Mouse (Mus musculus): ENCODE results near the gene Mprip. TPM values are rescaled to one million over a fixed set of nuclear protein-coding genes. Genes with fewer than 3 reads are reported as not detected.

Mprip gene
- polyA plus RNA-seq, 1 experiment from 2014 or later = 63.4 TPM

- WGBS = 95% methylated on average over 12 of the region's 12 CpGs
- peaks cover 67% of the 10 kb centered on the region for H3K36me3 ChIP-seq (ENCODE audit: control insufficient read depth, insufficient read depth, low read length)
- H3K27ac ChIP-seq (ENCODE audit: low read depth, low read length) = no peak overlapping the region
- no peak overlapping the region for H3K4me2 ChIP-seq (ENCODE audit: low read length)
- no peak for ATAC-seq
- H3K9ac ChIP-seq (ENCODE audit: low read length) = no peak overlapping the region
- H3K27me3 ChIP-seq (replicated peaks; ENCODE audit: control insufficient read depth, insufficient read depth, low read length) = no peaks in the 10 kb centered on the region
- H3K4me1 ChIP-seq (ENCODE audit: control insufficient read depth, insufficient read depth, low read length) = no peaks in the 10 kb centered on the region
- H3K9me3 ChIP-seq (replicated peaks; ENCODE audit: control insufficient read depth, low read length) = no peaks in the 10 kb centered on the region
- DNase-seq (ENCODE audit: low spot score) = no peak
- no peak overlapping the region for H3K4me3 ChIP-seq (ENCODE audit: low read depth, low read length)
Observed at GRCm38 (mm10) chr11:59737250-59737649, 76.1 kb downstream of the Mprip start.

GRCm38 (mm10) chr11:59739996-59740395 is 78.9 kb downstream of the Mprip start:
- no peaks in the 10 kb centered on the region for H3K27me3 ChIP-seq (replicated peaks; ENCODE audit: control insufficient read depth, insufficient read depth, low read length)
- H3K27ac ChIP-seq (ENCODE audit: low read depth, low read length) = no peak overlapping the region
- H3K36me3 ChIP-seq (ENCODE audit: control insufficient read depth, insufficient read depth, low read length) = peaks cover 89% of the 10 kb centered on the region
- no peak overlapping the region for H3K9ac ChIP-seq (ENCODE audit: low read length)
- no peak overlapping the region for H3K4me2 ChIP-seq (ENCODE audit: low read length)
- DNase-seq (ENCODE audit: low spot score) (no peak), ATAC-seq (no peak)
- WGBS = 91% methylated on average over 2 of the region's 2 CpGs
- H3K9me3 ChIP-seq (replicated peaks; ENCODE audit: control insufficient read depth, low read length) = no peaks in the 10 kb centered on the region
- no peaks in the 10 kb centered on the region for H3K4me1 ChIP-seq (ENCODE audit: control insufficient read depth, insufficient read depth, low read length)
- no peak overlapping the region for H3K4me3 ChIP-seq (ENCODE audit: low read depth, low read length)

- 95% methylated on average over 5 of the region's 5 CpGs for WGBS
- no peak overlapping the region for H3K4me3 ChIP-seq (ENCODE audit: low read depth, low read length)
- no peak overlapping the region for H3K27ac ChIP-seq (ENCODE audit: low read depth, low read length)
- H3K4me1 ChIP-seq (ENCODE audit: control insufficient read depth, insufficient read depth, low read length) = no peaks in the 10 kb centered on the region
- no peak overlapping the region for H3K4me2 ChIP-seq (ENCODE audit: low read length)
- no peak overlapping the region for H3K9ac ChIP-seq (ENCODE audit: low read length)
- no peak for ATAC-seq
- H3K36me3 ChIP-seq (ENCODE audit: control insufficient read depth, insufficient read depth, low read length) = peaks cover 79% of the 10 kb centered on the region
- DNase-seq (ENCODE audit: low spot score) = no peak
- H3K27me3 ChIP-seq (replicated peaks; ENCODE audit: control insufficient read depth, insufficient read depth, low read length) = no peaks in the 10 kb centered on the region
- H3K9me3 ChIP-seq (replicated peaks; ENCODE audit: control insufficient read depth, low read length) = no peaks in the 10 kb centered on the region
Observed at GRCm38 (mm10) chr11:59741915-59742314, 80.8 kb downstream of the Mprip start.

- H3K9ac ChIP-seq (ENCODE audit: low read length) = no peak overlapping the region
- no peak overlapping the region for H3K27ac ChIP-seq (ENCODE audit: low read depth, low read length)
- no peaks in the 10 kb centered on the region for H3K27me3 ChIP-seq (replicated peaks; ENCODE audit: control insufficient read depth, insufficient read depth, low read length)
- no peak for ATAC-seq
- no peak overlapping the region for H3K4me3 ChIP-seq (ENCODE audit: low read depth, low read length)
- no peaks in the 10 kb centered on the region for H3K9me3 ChIP-seq (replicated peaks; ENCODE audit: control insufficient read depth, low read length)
- WGBS = 87% methylated on average over 2 of the region's 2 CpGs
- peaks cover 70% of the 10 kb centered on the region for H3K36me3 ChIP-seq (ENCODE audit: control insufficient read depth, insufficient read depth, low read length)
- no peaks in the 10 kb centered on the region for H3K4me1 ChIP-seq (ENCODE audit: control insufficient read depth, insufficient read depth, low read length)
- H3K4me2 ChIP-seq (ENCODE audit: low read length) = no peak overlapping the region
- DNase-seq (ENCODE audit: low spot score) = no peak
Observed at GRCm38 (mm10) chr11:59743307-59743706, 82.2 kb downstream of the Mprip start.

- Histone ChIP-seq H3K9me3 (replicated peaks; ENCODE audit: control insufficient read depth, low read length) (no peaks in the 10 kb centered on the region), H3K4me1 (ENCODE audit: control insufficient read depth, insufficient read depth, low read length) (no peaks in the 10 kb centered on the region), H3K27ac (ENCODE audit: low read depth, low read length) (no peak overlapping the region), H3K9ac (ENCODE audit: low read length) (no peak overlapping the region), H3K4me3 (ENCODE audit: low read depth, low read length) (no peak overlapping the region), H3K36me3 (ENCODE audit: control insufficient read depth, insufficient read depth, low read length) (peaks cover 70% of the 10 kb centered on the region), H3K4me2 (ENCODE audit: low read length) (no peak overlapping the region), H3K27me3 (replicated peaks; ENCODE audit: control insufficient read depth, insufficient read depth, low read length) (no peaks in the 10 kb centered on the region)
- DNase-seq (ENCODE audit: low spot score) (no peak), ATAC-seq (no peak)
- 100% methylated on average over 1 of the region's 1 CpGs for WGBS
Observed at GRCm38 (mm10) chr11:59743712-59744111, 82.6 kb downstream of the Mprip start.

- Histone ChIP-seq H3K4me3 (ENCODE audit: low read depth, low read length) (no peak overlapping the region), H3K27me3 (replicated peaks; ENCODE audit: control insufficient read depth, insufficient read depth, low read length) (no peaks in the 10 kb centered on the region), H3K36me3 (ENCODE audit: control insufficient read depth, insufficient read depth, low read length) (peaks cover 69% of the 10 kb centered on the region), H3K9ac (ENCODE audit: low read length) (no peak overlapping the region), H3K4me2 (ENCODE audit: low read length) (no peak overlapping the region), H3K4me1 (ENCODE audit: control insufficient read depth, insufficient read depth, low read length) (no peaks in the 10 kb centered on the region), H3K27ac (ENCODE audit: low read depth, low read length) (no peak overlapping the region), H3K9me3 (replicated peaks; ENCODE audit: control insufficient read depth, low read length) (no peaks in the 10 kb centered on the region)
- WGBS = 93% methylated on average over 4 of the region's 4 CpGs
- no peak for DNase-seq (ENCODE audit: low spot score)
- no peak for ATAC-seq
Observed at GRCm38 (mm10) chr11:59744374-59744773, 83.3 kb downstream of the Mprip start.

- no peak for ATAC-seq
- H3K4me1 ChIP-seq (ENCODE audit: control insufficient read depth, insufficient read depth, low read length) = no peaks in the 10 kb centered on the region
- peaks cover 73% of the 10 kb centered on the region for H3K36me3 ChIP-seq (ENCODE audit: control insufficient read depth, insufficient read depth, low read length)
- no peak overlapping the region for H3K4me3 ChIP-seq (ENCODE audit: low read depth, low read length)
- no peak for DNase-seq (ENCODE audit: low spot score)
- WGBS = 93% methylated on average over 5 of the region's 5 CpGs
- H3K9me3 ChIP-seq (replicated peaks; ENCODE audit: control insufficient read depth, low read length) = no peaks in the 10 kb centered on the region
- no peak overlapping the region for H3K4me2 ChIP-seq (ENCODE audit: low read length)
- H3K27ac ChIP-seq (ENCODE audit: low read depth, low read length) = no peak overlapping the region
- no peaks in the 10 kb centered on the region for H3K27me3 ChIP-seq (replicated peaks; ENCODE audit: control insufficient read depth, insufficient read depth, low read length)
- no peak overlapping the region for H3K9ac ChIP-seq (ENCODE audit: low read length)
Observed at GRCm38 (mm10) chr11:59745851-59746250, 84.7 kb downstream of the Mprip start.

- peak; percentile 64 for DNase-seq (ENCODE audit: low spot score)
- Histone ChIP-seq H3K4me2 (ENCODE audit: low read length) (no peak overlapping the region), H3K27me3 (replicated peaks; ENCODE audit: control insufficient read depth, insufficient read depth, low read length) (no peaks in the 10 kb centered on the region), H3K9me3 (replicated peaks; ENCODE audit: control insufficient read depth, low read length) (no peaks in the 10 kb centered on the region), H3K9ac (ENCODE audit: low read length) (no peak overlapping the region), H3K4me3 (ENCODE audit: low read depth, low read length) (no peak overlapping the region), H3K27ac (ENCODE audit: low read depth, low read length) (no peak overlapping the region), H3K36me3 (ENCODE audit: control insufficient read depth, insufficient read depth, low read length) (peaks cover 72% of the 10 kb centered on the region), H3K4me1 (ENCODE audit: control insufficient read depth, insufficient read depth, low read length) (no peaks in the 10 kb centered on the region)
- WGBS = 73% methylated on average over 2 of the region's 2 CpGs
- ATAC-seq = no peak
Observed at GRCm38 (mm10) chr11:59746614-59747013, 85.5 kb downstream of the Mprip start.

GRCm38 (mm10) chr11:59749050-59749449 is 87.9 kb downstream of the Mprip start:
- no peak for ATAC-seq
- H3K27ac ChIP-seq (ENCODE audit: low read depth, low read length) = no peak overlapping the region
- WGBS = 93% methylated on average over 3 of the region's 3 CpGs
- no peak overlapping the region for H3K4me2 ChIP-seq (ENCODE audit: low read length)
- H3K9me3 ChIP-seq (replicated peaks; ENCODE audit: control insufficient read depth, low read length) = no peaks in the 10 kb centered on the region
- H3K27me3 ChIP-seq (replicated peaks; ENCODE audit: control insufficient read depth, insufficient read depth, low read length) = no peaks in the 10 kb centered on the region
- H3K9ac ChIP-seq (ENCODE audit: low read length) = no peak overlapping the region
- H3K4me1 ChIP-seq (ENCODE audit: control insufficient read depth, insufficient read depth, low read length) = no peaks in the 10 kb centered on the region
- DNase-seq (ENCODE audit: low spot score) = no peak
- peaks cover 67% of the 10 kb centered on the region for H3K36me3 ChIP-seq (ENCODE audit: control insufficient read depth, insufficient read depth, low read length)
- no peak overlapping the region for H3K4me3 ChIP-seq (ENCODE audit: low read depth, low read length)

Measured in forebrain, embryonic 14.5 days (tissue).